Mouse (Mus musculus) liver, postnatal 0 days (tissue): Measurements from ENCODE around the gene Klhl36. TPM values are rescaled to one million over a fixed set of nuclear protein-coding genes. Genes with fewer than 3 reads are reported as not detected.

Experiments used
- ATAC-seq: fragments of 200-750 bp; cut with Nextera tagmentation; 2 replicates; pipeline ENCODE4 v1.8.0; 2017; ENCODE audit warnings: mild to moderate bottlenecking, moderate library complexity
- DNase-seq: peaks from one replicate; pipeline ENCODE4 v3.0.0-alpha.2; 2016
- H3K27ac ChIP-seq: fragments of 300-500 bp; sonication (generic); 2 replicates; pipeline ENCODE4 v1.5.1; 2014; ENCODE audit warnings: antibody characterized with exemption, moderate library complexity, mild to moderate bottlenecking, low read depth
- H3K27me3 ChIP-seq: fragments of 300-500 bp; sonication (generic); 2 replicates; pipeline ENCODE4 v1.6.1; 2014; ENCODE audit warnings: low read length, control low read depth, mixed read lengths; ENCODE audit not compliant: insufficient read depth
- H3K36me3 ChIP-seq: fragments of 300-500 bp; sonication (generic); replicated peaks from 2 replicates; pipeline ENCODE4 v1.6.1; 2014; ENCODE audit warnings: mild to moderate bottlenecking, control low read depth, low read length, moderate library complexity, mixed read lengths; ENCODE audit not compliant: insufficient read depth
- H3K4me1 ChIP-seq: fragments of 300-500 bp; sonication (generic); 2 replicates; pipeline ENCODE4 v1.6.1; 2014; ENCODE audit warnings: antibody characterized with exemption, mild to moderate bottlenecking, control low read depth; ENCODE audit not compliant: insufficient read depth
- H3K4me2 ChIP-seq: fragments of 300-500 bp; sonication (generic); 2 replicates; pipeline ENCODE4 v1.6.1; 2014; ENCODE audit warnings: low read depth, mild to moderate bottlenecking, low read length, moderate library complexity, mixed read lengths
- H3K4me3 ChIP-seq: fragments of 300-500 bp; sonication (generic); 2 replicates; pipeline ENCODE4 v1.5.1; 2014; ENCODE audit warnings: low read depth, low read length
- H3K9ac ChIP-seq: fragments of 300-500 bp; sonication (generic); replicated peaks from 2 replicates; pipeline ENCODE4 v1.6.1; 2014; ENCODE audit warnings: mild to moderate bottlenecking, moderate library complexity
- H3K9me3 ChIP-seq: fragments of 300-500 bp; sonication (generic); 2 replicates; pipeline ENCODE4 v1.6.1; 2016; ENCODE audit warnings: mild to moderate bottlenecking, control low read depth, low read length, mixed read lengths
- CTCF ChIP-seq: sonication (generic); IDR thresholded peaks from 2 replicates; pipeline ENCODE4 v1.5.1; 2016; ENCODE audit warnings: antibody characterized with exemption, low read depth
- EP300 ChIP-seq: IDR thresholded peaks from 2 replicates; pipeline ENCODE4 v1.6.1; 2016; ENCODE audit warnings: antibody characterized with exemption, low read depth, mild to moderate bottlenecking
- WGBS: fragments of 180-500 bp; shearing (Covaris S2); extraction: QIAGEN DNeasy Blood & Tissue Kit; methylation state at CpG from one replicate; pipeline ENCODE4 v1.1.7; 2014; ENCODE audit not compliant: insufficient replicate concordance; 5-methylcytosine and 5-hydroxymethylcytosine counted together
- polyA plus RNA-seq: library from polyadenylated mRNA; unstranded; fragments of >200 nt; fragmentation: Nextera tagmentation; extraction: Ambion mirVana; gene quantifications from 2 replicates; pipeline ENCODE4 v1.2.1, GENCODE M21; 2015

Klhl36 gene
- polyA plus RNA-seq, 1 experiment from 2014 or later, result 4.9 TPM

GRCm38 (mm10) chr8:119832101-119832617 lies 29.9 kb upstream of the Klhl36 start:
- 53% methylated on average over 7 of the region's 7 CpGs for WGBS
- no peak for TF ChIP-seq EP300
- TF ChIP-seq CTCF, result no peak
- Histone ChIP-seq H3K4me2 (peak overlapping the region; percentile 57), H3K4me3 (no peak overlapping the region), H3K27ac (no peak overlapping the region), H3K9me3 (no peaks in the 10 kb centered on the region), H3K9ac (no peak overlapping the region), H3K27me3 (no peaks in the 10 kb centered on the region), H3K4me1 (peaks cover 52% of the 10 kb centered on the region), H3K36me3 (no peaks in the 10 kb centered on the region)
- DNase-seq (no peak), ATAC-seq (no peak)

DNA sequence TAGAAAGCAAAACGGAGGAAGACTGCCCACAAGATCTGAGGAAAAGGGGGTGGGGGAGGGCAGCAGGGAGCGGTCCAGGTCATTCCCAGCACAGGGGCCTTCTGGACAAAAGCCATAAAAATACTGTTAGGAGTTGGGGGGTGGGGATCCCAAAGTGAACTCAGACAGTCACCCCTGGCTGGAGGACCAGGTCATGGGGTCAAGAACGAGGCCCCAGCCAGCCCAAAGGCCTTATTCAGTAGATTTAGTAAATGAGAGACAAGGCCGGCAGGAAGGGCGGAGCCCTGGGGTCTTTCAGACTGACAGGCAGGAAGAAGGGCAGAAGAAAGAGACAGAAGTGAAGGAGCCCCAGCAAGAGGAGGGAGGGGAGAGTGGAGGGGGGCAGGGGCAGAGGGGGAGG lies 29.1 kb upstream of the Klhl36 start:
- H3K4me1 ChIP-seq, result peaks cover 52% of the 10 kb centered on the region
- H3K9me3 ChIP-seq, result no peaks in the 10 kb centered on the region
- H3K4me3 ChIP-seq, result no peak overlapping the region
- no peak overlapping the region for H3K9ac ChIP-seq
- DNase-seq, result no peak
- no peak overlapping the region for H3K4me2 ChIP-seq
- WGBS, result 41% methylated on average over 5 of the region's 5 CpGs
- TF ChIP-seq CTCF, result no peak
- no peak for TF ChIP-seq EP300
- H3K27me3 ChIP-seq, result no peaks in the 10 kb centered on the region
- no peaks in the 10 kb centered on the region for H3K36me3 ChIP-seq
- H3K27ac ChIP-seq, result no peak overlapping the region
- ATAC-seq, result no peak

- no peaks in the 10 kb centered on the region for H3K9me3 ChIP-seq
- no peak for ATAC-seq
Measured at GRCm38 (mm10) chr8:119834676-119835075, 27.4 kb upstream of the Klhl36 start.

GRCm38 (mm10) chr8:119835270-119835669 lies 26.8 kb upstream of the Klhl36 start:
- no peaks in the 10 kb centered on the region; the same call in 1 of the 2 replicates for H3K27me3 ChIP-seq
- ATAC-seq (no peak), DNase-seq (no peak)
- no peak overlapping the region for H3K27ac ChIP-seq
- no peak overlapping the region for H3K4me2 ChIP-seq
- TF ChIP-seq EP300, result no peak
- TF ChIP-seq CTCF, result no peak
- no peak overlapping the region for H3K9ac ChIP-seq
- H3K4me1 ChIP-seq, result peaks cover 56% of the 10 kb centered on the region
- H3K36me3 ChIP-seq, result no peaks in the 10 kb centered on the region; the same call in 1 of the 2 replicates
- WGBS, result 73% methylated on average over 5 of the region's 5 CpGs
- H3K9me3 ChIP-seq, result no peaks in the 10 kb centered on the region
- H3K4me3 ChIP-seq, result no peak overlapping the region

More at GRCm38 (mm10) chr8:119834676-119835075, 27.4 kb upstream of the Klhl36 start:
- Histone ChIP-seq H3K27ac (no peak overlapping the region), H3K9ac (no peak overlapping the region), H3K4me3 (no peak overlapping the region), H3K4me1 (peaks cover 52% of the 10 kb centered on the region), H3K4me2 (no peak overlapping the region), H3K27me3 (no peaks in the 10 kb centered on the region; the same call in 1 of the 2 replicates), H3K36me3 (no peaks in the 10 kb centered on the region; the same call in 1 of the 2 replicates)
- DNase-seq, result no peak
- 71% methylated on average over 6 of the region's 6 CpGs for WGBS
- TF ChIP-seq CTCF (no peak), EP300 (no peak)

GRCm38 (mm10) chr8:119836831-119837230 lies 25.2 kb upstream of the Klhl36 start:
- H3K27ac ChIP-seq, result no peak overlapping the region
- 0 out of 2 replicates have a peak overlapping the region, but pooled peaks have one; percentile 27 for H3K4me2 ChIP-seq
- WGBS, result 79% methylated on average over 4 of the region's 4 CpGs
- H3K9ac ChIP-seq, result no peak overlapping the region
- no peak overlapping the region for H3K4me3 ChIP-seq
- DNase-seq (no peak), ATAC-seq (no peak)
- peaks cover 48% of the 10 kb centered on the region for H3K4me1 ChIP-seq
- H3K36me3 ChIP-seq, result no peaks in the 10 kb centered on the region; the same call in 1 of the 2 replicates
- TF ChIP-seq CTCF, result no peak
- no peak for TF ChIP-seq EP300
- H3K27me3 ChIP-seq, result no peaks in the 10 kb centered on the region; the same call in 1 of the 2 replicates
- H3K9me3 ChIP-seq, result no peaks in the 10 kb centered on the region

GRCm38 (mm10) chr8:119837553-119838071 lies 24.5 kb upstream of the Klhl36 start:
- Histone ChIP-seq H3K4me1 (peaks cover 40% of the 10 kb centered on the region), H3K27ac (peak overlapping the region; percentile 82; the same call in 1 of the 2 replicates), H3K4me2 (peak overlapping the region; percentile 95), H3K9me3 (no peaks in the 10 kb centered on the region), H3K36me3 (no peaks in the 10 kb centered on the region; the same call in 1 of the 2 replicates), H3K4me3 (peak overlapping the region; percentile 78), H3K27me3 (no peaks in the 10 kb centered on the region; the same call in 1 of the 2 replicates), H3K9ac (peak overlapping the region; percentile 3; the same call in 1 of the 2 replicates)
- no peak for DNase-seq
- WGBS, result 18% methylated on average over 10 of the region's 10 CpGs
- no peak for TF ChIP-seq CTCF
- no peak for TF ChIP-seq EP300
- ATAC-seq, result no peak
